Mouse (Mus musculus) stomach, postnatal 0 days (tissue): ENCODE data around the gene Fbxl7. TPM values are rescaled to one million over a fixed set of nuclear protein-coding genes. Genes with fewer than 3 reads are reported as not detected.
A peak's percentile ranks its signal among the peaks of the same experiment; 100 is the strongest.

Experiments
- ATAC-seq: fragments of 200-750 bp; cut with Nextera tagmentation; 2 replicates; pipeline ENCODE4 v1.8.0; 2017; ENCODE audit not compliant: low FRiP score, low TSS enrichment
- DNase-seq: peaks from one replicate; pipeline ENCODE4 v3.0.0-alpha.2; 2016; ENCODE audit warnings: low spot score
- H3K27ac ChIP-seq: fragments of 300-500 bp; sonication (generic); replicated peaks from 2 replicates; pipeline ENCODE4 v1.5.1; 2014; ENCODE audit warnings: mild to moderate bottlenecking, control low read depth
- H3K27me3 ChIP-seq: fragments of 300-500 bp; sonication (generic); 2 replicates; pipeline ENCODE4 v1.6.1; 2014; ENCODE audit warnings: low read length; ENCODE audit not compliant: control insufficient read depth, insufficient read depth
- H3K36me3 ChIP-seq: fragments of 300-500 bp; sonication (generic); 2 replicates; pipeline ENCODE4 v1.6.1; 2014; ENCODE audit warnings: low read length, mixed read lengths; ENCODE audit not compliant: control insufficient read depth, insufficient read depth
- H3K4me1 ChIP-seq: fragments of 300-500 bp; sonication (generic); replicated peaks from 2 replicates; pipeline ENCODE4 v1.6.1; 2014; ENCODE audit warnings: antibody characterized with exemption; ENCODE audit not compliant: control insufficient read depth, insufficient read depth
- H3K4me2 ChIP-seq: fragments of 300-500 bp; sonication (generic); replicated peaks from 2 replicates; pipeline ENCODE4 v1.6.1; 2014; ENCODE audit warnings: low read depth, mild to moderate bottlenecking, control low read depth, moderate library complexity
- H3K4me3 ChIP-seq: fragments of 300-500 bp; sonication (generic); 2 replicates; pipeline ENCODE4 v1.5.1; 2014; ENCODE audit warnings: low read depth, low read length, control low read depth
- H3K9ac ChIP-seq: fragments of 300-500 bp; sonication (generic); 2 replicates; pipeline ENCODE4 v1.6.1; 2014; ENCODE audit warnings: mild to moderate bottlenecking, low read length, control low read depth, mixed read lengths
- H3K9me3 ChIP-seq: fragments of 300-500 bp; sonication (generic); 2 replicates; pipeline ENCODE4 v1.6.1; 2016; ENCODE audit warnings: low read length; ENCODE audit not compliant: control insufficient read depth
- CTCF ChIP-seq: IDR thresholded peaks from 2 replicates; pipeline ENCODE4 v1.5.1; 2016; ENCODE audit warnings: antibody characterized with exemption, low read depth, mild to moderate bottlenecking, moderate library complexity
- EP300 ChIP-seq: optimal IDR thresholded peaks from 2 replicates; pipeline ENCODE3; 2016; ENCODE audit warnings: antibody characterized with exemption
- WGBS: fragments of 180-500 bp; shearing (Covaris S2); extraction: QIAGEN DNeasy Blood & Tissue Kit; methylation state at CpG from one replicate; pipeline ENCODE4 v1.1.7; 2014; 5-methylcytosine and 5-hydroxymethylcytosine counted together
- polyA plus RNA-seq: library from polyadenylated mRNA; unstranded; fragments of >200 nt; fragmentation: Nextera tagmentation; extraction: Ambion mirVana; gene quantifications from 2 replicates; pipeline ENCODE4 v1.2.1, GENCODE M21; 2015

Fbxl7 gene
- 4.1 and 4.6 TPM in 2 replicates for polyA plus RNA-seq

- peak within 1 kb of the TSS; percentile 70 for H3K4me3 ChIP-seq
- TF ChIP-seq EP300 (no peak), CTCF (peak; percentile 59)
- peak within 1 kb of the TSS; percentile 83 for H3K4me2 ChIP-seq
- H3K4me1 ChIP-seq = no peaks in the 10 kb centered on the region
- DNase-seq = peak; percentile 83
- H3K27me3 ChIP-seq = no peaks in the 10 kb centered on the region
- no peaks in the 10 kb centered on the region for H3K9me3 ChIP-seq
- H3K36me3 ChIP-seq = no peaks in the 10 kb centered on the region
- peak; percentile 93 for ATAC-seq
- WGBS = under 1% methylated on average over 55 of the region's 58 CpGs
- H3K27ac ChIP-seq = peak within 1 kb of the TSS; percentile 89
- peak within 1 kb of the TSS; percentile 75 for H3K9ac ChIP-seq
These were observed at the start of gene Fbxl7 for GRCm38 (mm10) chr15:26895251-26895711. Gene Fbxl7 (minus strand): TSS chr15:26895580.

- Histone ChIP-seq H3K27me3 (no peaks in the 10 kb centered on the region), H3K4me3 (no peak overlapping the region), H3K4me1 (no peaks in the 10 kb centered on the region), H3K36me3 (no peaks in the 10 kb centered on the region), H3K27ac (no peak overlapping the region), H3K4me2 (no peak overlapping the region), H3K9ac (no peak overlapping the region), H3K9me3 (no peaks in the 10 kb centered on the region; the same call in 1 of the 2 replicates)
- 78% methylated on average over 2 of the region's 2 CpGs for WGBS
- ATAC-seq = no peak
- no peak for TF ChIP-seq EP300
- no peak for TF ChIP-seq CTCF
- no peak for DNase-seq
These were observed 26.6 kb upstream of the Fbxl7 start for GRCm38 (mm10) chr15:26922026-26922425.

DNA sequence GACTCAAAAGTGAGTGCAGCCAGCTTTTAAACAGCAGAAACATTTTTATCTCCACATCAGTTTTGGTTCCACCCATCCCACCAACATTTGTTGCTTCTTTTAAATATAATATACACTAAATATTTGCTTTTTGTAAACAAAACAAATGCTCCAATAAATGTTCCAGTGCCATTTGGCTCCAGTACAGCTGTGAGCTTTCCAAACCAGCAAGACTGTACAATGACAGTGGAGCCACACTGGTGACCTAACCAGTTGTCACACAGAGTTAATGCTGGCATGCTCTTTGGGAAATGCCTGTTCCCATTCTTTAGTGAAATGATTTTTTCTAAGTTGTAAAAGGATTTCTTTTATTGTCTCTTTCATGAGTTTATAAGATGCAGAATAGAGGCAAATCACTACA is 18.0 kb upstream of the Fbxl7 start:
- H3K27me3 ChIP-seq = no peaks in the 10 kb centered on the region
- H3K9ac ChIP-seq = no peak overlapping the region
- H3K9me3 ChIP-seq = no peaks in the 10 kb centered on the region
- H3K27ac ChIP-seq = no peak overlapping the region
- DNase-seq = no peak
- H3K4me2 ChIP-seq = no peak overlapping the region
- no peaks in the 10 kb centered on the region for H3K4me1 ChIP-seq
- H3K4me3 ChIP-seq = no peak overlapping the region
- H3K36me3 ChIP-seq = no peaks in the 10 kb centered on the region
- TF ChIP-seq CTCF (no peak), EP300 (no peak)
- ATAC-seq = no peak

DNA sequence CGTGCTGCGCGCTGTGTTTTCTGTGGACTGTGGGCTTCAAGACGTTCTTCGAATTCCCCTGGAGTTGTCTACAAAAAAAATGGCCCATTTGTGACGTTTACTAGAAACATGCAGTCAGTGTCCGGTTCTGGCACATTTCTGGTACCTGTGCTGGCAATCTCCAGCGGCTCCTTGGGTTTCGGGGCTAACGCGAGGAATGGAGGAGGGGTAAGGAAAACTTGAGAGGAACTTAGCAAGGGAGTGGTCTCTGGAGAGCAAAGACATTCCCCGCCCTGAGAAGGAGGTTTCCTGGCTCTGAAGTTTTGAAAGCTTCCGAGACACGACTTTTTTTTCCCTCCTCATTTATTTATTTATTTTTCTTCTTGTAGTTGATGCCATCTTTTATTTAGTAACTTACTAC is 381 bp upstream of the Fbxl7 start:
- ATAC-seq = no peak
- no peak for DNase-seq

DNA sequence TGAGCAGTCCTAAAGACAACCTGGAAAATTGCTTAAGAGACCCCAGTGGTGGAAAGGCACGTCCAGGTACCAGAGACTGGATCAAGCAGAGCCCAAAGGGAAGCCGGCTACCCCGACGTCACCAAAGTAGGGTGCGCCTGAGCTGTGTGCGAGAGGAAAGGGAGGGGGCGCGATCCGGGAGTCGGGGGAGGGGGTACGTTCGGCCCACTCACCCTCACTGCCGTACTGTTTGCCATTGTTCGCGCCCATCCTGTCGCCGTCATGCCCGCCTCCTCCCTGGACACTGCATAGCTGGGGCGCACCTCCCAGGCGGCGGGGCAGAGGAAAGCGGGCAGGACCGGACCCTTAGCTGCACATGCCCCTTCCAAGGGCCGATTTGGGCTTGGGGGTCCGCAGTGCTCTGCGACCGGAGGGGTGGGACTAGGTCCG is 565 bp downstream of the Fbxl7 start:
- DNase-seq (peak; percentile 28), ATAC-seq (peak; percentile 71)
- H3K27me3 ChIP-seq = no peaks in the 10 kb centered on the region
- H3K4me2 ChIP-seq = peak overlapping the region; percentile 83
- peak overlapping the region; percentile 89 for H3K27ac ChIP-seq
- H3K4me1 ChIP-seq = no peaks in the 10 kb centered on the region
- TF ChIP-seq CTCF (no peak), EP300 (no peak)
- WGBS = 0% methylated on average over 24 of the region's 28 CpGs
- no peaks in the 10 kb centered on the region for H3K9me3 ChIP-seq
- no peaks in the 10 kb centered on the region for H3K36me3 ChIP-seq
- peak overlapping the region; percentile 70 for H3K4me3 ChIP-seq
- H3K9ac ChIP-seq = peak overlapping the region; percentile 75

More for the DNA sequence above, 381 bp upstream of the Fbxl7 start:
- under 1% methylated on average over 14 of the region's 14 CpGs for WGBS
- no peaks in the 10 kb centered on the region for H3K4me1 ChIP-seq
- peak overlapping the region; percentile 89 for H3K27ac ChIP-seq
- no peaks in the 10 kb centered on the region for H3K9me3 ChIP-seq
- TF ChIP-seq EP300 = no peak
- no peak for TF ChIP-seq CTCF
- no peaks in the 10 kb centered on the region for H3K27me3 ChIP-seq
- H3K9ac ChIP-seq = peak overlapping the region; percentile 75
- peak overlapping the region; percentile 70 for H3K4me3 ChIP-seq
- H3K4me2 ChIP-seq = peak overlapping the region; percentile 83
- H3K36me3 ChIP-seq = no peaks in the 10 kb centered on the region

DNA sequence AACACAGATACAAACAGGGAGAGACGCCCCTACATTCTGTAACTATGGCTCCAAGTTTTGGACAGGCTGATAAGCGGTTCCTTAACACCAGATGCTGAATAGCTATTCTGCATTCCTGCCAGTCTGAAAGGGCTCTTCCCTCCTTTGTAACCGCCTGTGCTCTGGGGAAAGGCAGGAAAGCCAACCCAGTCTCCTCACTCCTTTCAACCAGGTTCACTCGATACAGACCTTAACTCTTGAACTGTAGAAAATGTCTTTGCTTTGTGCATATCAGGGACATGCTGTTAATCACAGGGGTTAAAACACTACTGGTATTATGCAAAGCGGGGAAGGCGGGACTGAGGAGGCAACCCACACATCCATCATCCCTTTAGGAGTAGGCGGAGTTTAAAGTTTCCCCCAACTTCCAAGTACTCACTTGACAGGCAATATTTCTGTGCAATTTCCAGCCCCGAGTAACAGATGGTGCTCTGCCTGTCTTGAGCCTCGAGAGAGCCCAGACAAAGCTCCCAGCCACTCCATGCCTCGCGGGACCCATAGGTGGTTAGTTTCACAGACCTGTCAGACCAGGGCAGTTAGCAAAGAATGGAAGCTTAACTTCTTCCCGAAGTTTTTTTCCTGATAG is 1.2 kb downstream of the Fbxl7 start:
- Histone ChIP-seq H3K4me1 (no peaks in the 10 kb centered on the region), H3K4me2 (peak overlapping the region; percentile 83), H3K27ac (peak overlapping the region; percentile 89), H3K9me3 (no peaks in the 10 kb centered on the region), H3K4me3 (peak overlapping the region; percentile 70), H3K27me3 (no peaks in the 10 kb centered on the region), H3K36me3 (no peaks in the 10 kb centered on the region), H3K9ac (peak overlapping the region; percentile 75)
- TF ChIP-seq EP300 (no peak), CTCF (no peak)
- DNase-seq (peak; percentile 26), ATAC-seq (no peak)
- 1% methylated on average over 12 of the region's 12 CpGs for WGBS
